Mouse (Mus musculus): ENCODE results near the gene Gzmm.

The Gzmm gene

GRCm38 (mm10) chr10:79704065-79704969, 15.5 kb downstream of the Gzmm start, which contains the start of gene Bsg:
Gene Bsg (plus strand): TSS chr10:79704491.
- peak; percentile 99 for DNase-seq

DNA sequence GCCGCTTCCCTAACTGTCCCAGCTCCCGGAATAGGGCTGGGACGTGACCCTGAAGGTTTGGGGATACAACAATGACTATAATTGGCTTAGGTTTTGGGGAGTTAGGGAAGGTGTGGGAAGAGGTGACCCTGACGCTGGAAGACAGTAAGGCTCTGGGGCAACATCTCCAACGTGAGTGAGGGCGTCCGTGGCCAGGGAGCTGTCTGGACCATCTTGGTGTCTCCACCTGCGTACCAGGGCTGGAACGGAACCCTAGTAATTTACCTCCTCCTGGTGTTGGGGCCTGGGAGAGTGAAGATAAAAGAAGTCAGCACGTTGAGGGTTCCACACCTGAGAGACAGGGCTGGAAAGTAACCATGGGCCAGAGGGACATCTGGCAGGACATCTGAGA, 16.1 kb downstream of the Gzmm start:
- no peak for DNase-seq

- DNase-seq, result peak; percentile 59
These were observed 17.1 kb downstream of the Gzmm start for GRCm38 (mm10) chr10:79705951-79706350.

GRCm38 (mm10) chr10:79706406-79707094, 17.7 kb downstream of the Gzmm start:
- peak; percentile 75 for DNase-seq

- peak; percentile 84 for DNase-seq
These were observed 18.3 kb downstream of the Gzmm start for GRCm38 (mm10) chr10:79707162-79707561.

- peak; percentile 50 for DNase-seq
These were observed 18.9 kb downstream of the Gzmm start for GRCm38 (mm10) chr10:79707759-79708158.

- no peak for DNase-seq
These were observed 19.8 kb downstream of the Gzmm start for GRCm38 (mm10) chr10:79708668-79709067.

- no peak for DNase-seq
These were observed 20.5 kb downstream of the Gzmm start for GRCm38 (mm10) chr10:79709307-79709706.

GRCm38 (mm10) chr10:79712029-79712428, 23.2 kb downstream of the Gzmm start:
- peak; percentile 49 for DNase-seq

DNA sequence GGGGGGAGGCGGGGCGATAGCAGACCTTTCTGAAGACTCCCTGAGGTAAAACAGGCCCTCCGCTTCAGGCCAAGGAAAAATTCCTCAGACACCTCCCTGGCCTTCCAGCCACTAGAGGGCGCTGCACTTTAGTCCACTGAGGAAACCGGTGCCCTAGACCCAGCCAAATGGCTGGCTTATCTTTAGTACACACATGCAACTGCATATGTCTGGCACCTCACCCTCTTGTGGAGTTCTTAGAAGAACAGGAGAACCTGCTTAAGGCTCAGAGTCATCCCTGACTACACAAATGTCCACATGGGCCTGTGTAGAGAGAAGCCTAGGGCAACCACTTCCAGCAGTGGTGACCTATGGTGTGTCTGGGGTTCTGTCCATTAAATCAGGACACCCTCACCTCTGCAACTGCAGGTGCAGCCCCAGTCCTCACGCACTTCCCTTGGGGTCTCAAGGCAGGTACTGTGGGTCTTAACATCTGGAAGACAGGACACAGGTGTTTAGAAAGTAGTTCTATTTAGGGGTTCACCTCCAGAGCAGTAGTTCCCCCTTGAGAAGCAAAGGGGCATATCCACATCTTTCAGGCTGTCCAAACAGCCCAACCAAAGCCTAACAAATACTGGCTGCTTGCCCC, 23.8 kb downstream of the Gzmm start:
- peak; percentile 85 for DNase-seq

GRCm38 (mm10) chr10:79713163-79713562, 24.3 kb downstream of the Gzmm start:
- DNase-seq, result no peak

DNA sequence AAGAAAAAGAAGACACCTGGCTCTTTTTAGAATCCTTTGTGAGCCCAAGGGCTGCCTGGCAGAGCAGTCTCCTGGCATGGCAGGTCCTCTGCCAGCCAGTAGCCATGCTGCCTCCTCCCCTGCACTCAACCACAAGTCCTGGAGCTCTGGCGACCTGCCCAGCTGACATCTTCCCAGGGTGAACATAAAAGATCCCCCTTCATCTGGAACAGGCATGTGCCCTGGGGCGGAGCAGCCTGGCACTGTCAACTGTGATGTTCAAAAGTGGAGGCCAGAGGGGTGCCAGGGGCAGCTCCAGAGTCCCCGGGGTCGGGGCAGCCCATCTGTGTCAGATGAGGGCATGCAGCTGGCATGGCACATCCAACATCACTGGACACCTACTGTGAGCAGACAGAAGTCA, 26.2 kb downstream of the Gzmm start:
- DNase-seq, result peak; percentile 70

- DNase-seq, result peak; percentile 77
These were observed 27.6 kb downstream of the Gzmm start, which contains the start of gene Hcn2 for GRCm38 (mm10) chr10:79716254-79716987. Gene Hcn2 (plus strand): TSS chr10:79716634.

GRCm38 (mm10) chr10:79716988-79717355, 28.2 kb downstream of the Gzmm start:
- peak; percentile 76 for DNase-seq

- DNase-seq, result peak; percentile 74
These were observed 29.0 kb downstream of the Gzmm start for GRCm38 (mm10) chr10:79717640-79718357.

DNA sequence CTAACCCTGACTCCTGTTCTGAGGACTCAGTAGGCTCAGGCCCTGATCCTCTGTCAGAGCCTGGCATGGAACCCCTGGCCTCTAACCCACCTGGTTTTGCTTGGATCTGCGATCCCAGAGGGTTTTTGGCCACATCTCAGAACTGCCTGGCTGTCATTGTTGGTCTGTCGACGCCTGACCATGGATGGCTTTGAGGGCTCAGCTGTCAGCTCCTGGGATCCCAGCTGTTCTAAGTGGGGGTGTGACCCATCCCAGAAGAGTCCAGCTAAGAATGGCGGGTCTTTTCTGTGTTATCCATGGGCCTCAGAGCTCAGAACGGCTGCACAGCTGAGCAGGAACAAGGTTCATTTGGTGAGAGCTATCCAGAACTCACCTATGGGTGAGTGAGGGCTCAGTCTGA, 32.3 kb downstream of the Gzmm start:
- DNase-seq, result no peak

GRCm38 (mm10) chr10:79723047-79723446, 34.2 kb downstream of the Gzmm start:
- DNase-seq, result no peak

- DNase-seq, result no peak
These were observed 34.9 kb downstream of the Gzmm start for GRCm38 (mm10) chr10:79723692-79724091.

GRCm38 (mm10) chr10:79726090-79726489, 37.3 kb downstream of the Gzmm start:
- no peak for DNase-seq

GRCm38 (mm10) chr10:79728323-79729249, 39.8 kb downstream of the Gzmm start:
- DNase-seq, result no peak
